Mouse (Mus musculus) liver, embryonic 16.5 days (tissue): ENCODE data around the gene Fam124b. TPM values are rescaled to one million over a fixed set of nuclear protein-coding genes. Genes with fewer than 3 reads are reported as not detected.

Experiments used
- ATAC-seq: fragments of 200-750 bp; cut with Nextera tagmentation; 2 replicates; pipeline ENCODE4 v1.8.0; 2017; ENCODE audit warnings: low read depth, mild to moderate bottlenecking, moderate number of reproducible peaks, moderate library complexity
- H3K27ac ChIP-seq: fragments of 300-500 bp; sonication (generic); 2 replicates; pipeline ENCODE4 v1.5.1; 2014; ENCODE audit warnings: mild to moderate bottlenecking, low read length
- H3K27me3 ChIP-seq: fragments of 300-500 bp; sonication (generic); 2 replicates; pipeline ENCODE4 v1.6.1; 2014; ENCODE audit warnings: low read depth, low read length, mixed read lengths; ENCODE audit not compliant: control insufficient read depth, insufficient read depth
- H3K36me3 ChIP-seq: fragments of 300-500 bp; sonication (generic); 2 replicates; pipeline ENCODE4 v1.6.1; 2014; ENCODE audit warnings: mild to moderate bottlenecking; ENCODE audit not compliant: control insufficient read depth, insufficient read depth
- H3K4me1 ChIP-seq: fragments of 300-500 bp; sonication (generic); 2 replicates; pipeline ENCODE4 v1.6.1; 2014; ENCODE audit warnings: low read depth, low read length, mixed read lengths; ENCODE audit not compliant: control insufficient read depth
- H3K4me2 ChIP-seq: fragments of 300-500 bp; sonication (generic); 2 replicates; pipeline ENCODE4 v1.6.1; 2014; ENCODE audit warnings: low read depth, low read length, mixed read lengths
- H3K4me3 ChIP-seq: fragments of 300-500 bp; sonication (generic); 2 replicates; pipeline ENCODE4 v1.5.1; 2014; ENCODE audit warnings: low read depth, mild to moderate bottlenecking, low read length
- H3K9ac ChIP-seq: fragments of 300-500 bp; sonication (generic); 2 replicates; pipeline ENCODE4 v1.6.1; 2014; ENCODE audit warnings: low read depth, low read length
- H3K9me3 ChIP-seq: fragments of 300-500 bp; sonication (generic); replicated peaks from 2 replicates; pipeline ENCODE4 v1.6.1; 2016; ENCODE audit warnings: low read length; ENCODE audit not compliant: control insufficient read depth
- WGBS: fragments of 180-500 bp; shearing (Covaris S2); extraction: QIAGEN DNeasy Blood & Tissue Kit; methylation state at CpG from one replicate; pipeline ENCODE4 v1.1.7; 2014; ENCODE audit not compliant: insufficient replicate concordance; 5-methylcytosine and 5-hydroxymethylcytosine counted together
- polyA plus RNA-seq: library from polyadenylated mRNA; unstranded; fragments of >200 nt; fragmentation: Nextera tagmentation; extraction: Ambion mirVana; gene quantifications from 2 replicates; pipeline ENCODE4 v1.2.1, GENCODE M21; 2015

The Fam124b gene
- polyA plus RNA-seq, 1 experiment from 2014 or later = 0.02 TPM

- no peaks in the 10 kb centered on the region for H3K27me3 ChIP-seq
- no peak for ATAC-seq
- WGBS = 67% methylated on average over 11 of the region's 11 CpGs
- no peaks in the 10 kb centered on the region; the same call in 1 of the 2 replicates for H3K4me1 ChIP-seq
- no peak overlapping the region for H3K4me3 ChIP-seq
- no peaks in the 10 kb centered on the region for H3K36me3 ChIP-seq
- H3K27ac ChIP-seq = no peak overlapping the region
- no peak overlapping the region for H3K9ac ChIP-seq
- H3K9me3 ChIP-seq = no peaks in the 10 kb centered on the region
- H3K4me2 ChIP-seq = no peak overlapping the region
Observed at GRCm38 (mm10) chr1:80239481-80239880, 21.2 kb upstream of the Fam124b start.

- no peak overlapping the region for H3K4me3 ChIP-seq
- no peak for ATAC-seq
- H3K36me3 ChIP-seq = no peaks in the 10 kb centered on the region
- no peaks in the 10 kb centered on the region for H3K9me3 ChIP-seq
- no peak overlapping the region for H3K4me2 ChIP-seq
- no peaks in the 10 kb centered on the region for H3K27me3 ChIP-seq
- no peak overlapping the region for H3K9ac ChIP-seq
- H3K27ac ChIP-seq = no peak overlapping the region
- H3K4me1 ChIP-seq = no peaks in the 10 kb centered on the region
- WGBS = 54% methylated on average over 11 of the region's 11 CpGs
Observed at GRCm38 (mm10) chr1:80236951-80237702, 18.9 kb upstream of the Fam124b start.

- Histone ChIP-seq H3K4me3 (no peak overlapping the region), H3K9me3 (no peaks in the 10 kb centered on the region), H3K4me1 (no peaks in the 10 kb centered on the region), H3K9ac (no peak overlapping the region), H3K27ac (no peak overlapping the region), H3K27me3 (no peaks in the 10 kb centered on the region), H3K36me3 (no peaks in the 10 kb centered on the region), H3K4me2 (no peak overlapping the region)
- ATAC-seq = no peak
- 13% methylated on average over 1 of the region's 1 CpGs for WGBS
Observed at GRCm38 (mm10) chr1:80236126-80236525, 17.9 kb upstream of the Fam124b start.

- H3K4me3 ChIP-seq = no peak overlapping the region
- no peaks in the 10 kb centered on the region for H3K4me1 ChIP-seq
- no peak overlapping the region for H3K9ac ChIP-seq
- H3K27me3 ChIP-seq = no peaks in the 10 kb centered on the region
- WGBS = 34% methylated on average over 1 of the region's 1 CpGs
- no peak overlapping the region for H3K4me2 ChIP-seq
- no peak overlapping the region for H3K27ac ChIP-seq
- H3K9me3 ChIP-seq = no peaks in the 10 kb centered on the region
- ATAC-seq = no peak
- no peaks in the 10 kb centered on the region for H3K36me3 ChIP-seq
Observed at GRCm38 (mm10) chr1:80230612-80231011, 12.3 kb upstream of the Fam124b start.

- no peak overlapping the region for H3K4me3 ChIP-seq
- no peak for ATAC-seq
- H3K9ac ChIP-seq = no peak overlapping the region
- no peaks in the 10 kb centered on the region for H3K27me3 ChIP-seq
- H3K9me3 ChIP-seq = no peaks in the 10 kb centered on the region
- WGBS = 54% methylated on average over 3 of the region's 3 CpGs
- H3K36me3 ChIP-seq = no peaks in the 10 kb centered on the region
- H3K4me1 ChIP-seq = no peaks in the 10 kb centered on the region
- H3K27ac ChIP-seq = no peak overlapping the region
- no peak overlapping the region for H3K4me2 ChIP-seq
Observed at GRCm38 (mm10) chr1:80224839-80225412, 6.7 kb upstream of the Fam124b start.

- no peak overlapping the region for H3K4me2 ChIP-seq
- H3K4me3 ChIP-seq = no peak overlapping the region
- no peaks in the 10 kb centered on the region for H3K9me3 ChIP-seq
- no peaks in the 10 kb centered on the region for H3K27me3 ChIP-seq
- ATAC-seq = no peak
- H3K27ac ChIP-seq = no peak overlapping the region
- WGBS = 33% methylated on average over 4 of the region's 4 CpGs
- H3K36me3 ChIP-seq = no peaks in the 10 kb centered on the region
- H3K9ac ChIP-seq = no peak overlapping the region
- no peaks in the 10 kb centered on the region for H3K4me1 ChIP-seq
Observed at GRCm38 (mm10) chr1:80221151-80221550, 2.9 kb upstream of the Fam124b start.

- H3K4me2 ChIP-seq = no peak overlapping the region
- no peak overlapping the region for H3K9ac ChIP-seq
- WGBS = 19% methylated on average over 9 of the region's 9 CpGs
- H3K27ac ChIP-seq = no peak overlapping the region
- H3K36me3 ChIP-seq = no peaks in the 10 kb centered on the region
- H3K4me3 ChIP-seq = no peak overlapping the region
- H3K27me3 ChIP-seq = no peaks in the 10 kb centered on the region
- no peaks in the 10 kb centered on the region for H3K9me3 ChIP-seq
- no peaks in the 10 kb centered on the region for H3K4me1 ChIP-seq
- no peak for ATAC-seq
Observed at GRCm38 (mm10) chr1:80213826-80214225, 4.4 kb downstream of the Fam124b start.

GRCm38 (mm10) chr1:80213146-80213545 lies 5.1 kb downstream of the Fam124b start:
- Histone ChIP-seq H3K4me1 (no peaks in the 10 kb centered on the region), H3K9ac (no peak overlapping the region), H3K27me3 (no peaks in the 10 kb centered on the region), H3K9me3 (no peaks in the 10 kb centered on the region), H3K27ac (no peak overlapping the region), H3K36me3 (no peaks in the 10 kb centered on the region), H3K4me3 (no peak overlapping the region), H3K4me2 (no peak overlapping the region)
- ATAC-seq = no peak
- 46% methylated on average over 10 of the region's 10 CpGs for WGBS

GRCm38 (mm10) chr1:80202314-80202713 lies 16.0 kb downstream of the Fam124b start:
- H3K27ac ChIP-seq = no peak overlapping the region
- no peaks in the 10 kb centered on the region for H3K9me3 ChIP-seq
- no peak for ATAC-seq
- H3K4me2 ChIP-seq = no peak overlapping the region
- WGBS = 58% methylated on average over 3 of the region's 3 CpGs
- H3K9ac ChIP-seq = no peak overlapping the region
- no peak overlapping the region for H3K4me3 ChIP-seq
- H3K27me3 ChIP-seq = no peaks in the 10 kb centered on the region
- no peaks in the 10 kb centered on the region for H3K4me1 ChIP-seq
- no peaks in the 10 kb centered on the region for H3K36me3 ChIP-seq
